Mouse (Mus musculus): ENCODE results near the gene Stpg2.

Gene Stpg2

DNA sequence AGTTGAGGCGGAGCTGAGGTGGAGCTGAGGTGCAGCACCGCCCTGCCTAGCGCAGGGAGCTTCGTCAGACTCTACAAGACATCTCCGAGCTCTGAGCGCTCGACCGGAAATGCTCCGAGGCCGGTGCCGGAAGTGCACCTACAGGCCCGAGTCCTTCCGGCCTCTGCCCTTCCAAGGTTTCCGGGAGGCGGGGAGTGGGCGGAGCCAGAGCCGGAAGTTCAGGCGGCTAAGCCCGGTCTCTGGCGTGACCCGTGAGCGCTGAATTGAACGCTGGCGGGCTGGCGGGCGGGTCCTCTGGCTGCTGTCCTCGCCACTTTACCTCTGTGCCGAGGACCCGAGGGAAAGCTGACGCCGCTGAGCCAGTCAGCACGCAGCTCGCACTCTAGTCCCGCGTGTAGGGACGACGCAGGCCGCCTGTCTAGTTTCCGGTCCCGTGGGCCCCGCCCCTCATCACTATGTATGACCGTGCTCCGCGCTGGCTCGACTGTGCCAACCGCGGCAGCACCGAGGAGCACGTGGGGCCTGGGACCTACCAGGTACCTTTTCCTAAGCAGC is at the start of gene Stpg2:
TSS of gene Stpg2 (plus strand) at position 251 of the 555 bp plus-strand sequence.
- DNase-seq = peak; percentile 88

DNA sequence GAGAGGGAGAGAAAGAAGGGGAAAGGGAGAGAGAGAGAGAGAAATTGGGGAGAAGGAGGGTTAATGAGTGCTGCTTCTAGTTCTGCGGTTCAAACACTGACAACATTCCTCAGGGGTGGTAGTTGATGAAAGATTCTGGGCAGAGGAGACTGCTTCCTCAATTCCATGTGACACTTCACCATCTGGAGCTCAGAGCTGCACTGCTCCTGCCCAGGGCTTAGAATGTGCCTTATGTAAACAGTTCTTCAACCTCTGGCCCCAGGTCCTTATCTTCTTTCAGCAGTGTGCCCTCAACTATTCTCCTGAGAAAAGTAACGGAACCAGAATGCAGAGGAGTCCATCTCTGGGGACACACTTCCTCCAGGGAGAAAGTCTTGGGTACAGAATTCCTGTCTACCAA is 43.3 kb upstream of the Stpg2 start:
- DNase-seq = no peak

DNA sequence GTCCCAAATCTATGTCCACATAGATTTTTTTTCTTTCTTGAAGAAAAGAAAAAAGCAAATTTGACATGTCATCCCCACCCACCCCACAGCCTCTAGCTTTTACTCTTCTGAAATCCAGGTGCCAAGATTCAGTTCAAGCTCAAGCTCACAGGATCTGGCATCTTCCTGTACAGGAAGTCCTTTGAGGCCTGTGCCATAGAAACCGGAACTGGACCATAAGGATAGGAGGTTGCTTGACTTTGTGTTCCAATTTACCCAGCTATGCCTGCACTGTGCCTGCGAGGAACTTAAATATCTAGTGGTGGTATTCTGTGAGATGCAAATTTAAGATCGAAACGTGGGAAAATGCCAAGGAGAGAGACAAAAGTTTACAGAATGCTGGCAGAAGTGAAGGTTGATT is 42.8 kb upstream of the Stpg2 start:
- no peak for DNase-seq

DNA sequence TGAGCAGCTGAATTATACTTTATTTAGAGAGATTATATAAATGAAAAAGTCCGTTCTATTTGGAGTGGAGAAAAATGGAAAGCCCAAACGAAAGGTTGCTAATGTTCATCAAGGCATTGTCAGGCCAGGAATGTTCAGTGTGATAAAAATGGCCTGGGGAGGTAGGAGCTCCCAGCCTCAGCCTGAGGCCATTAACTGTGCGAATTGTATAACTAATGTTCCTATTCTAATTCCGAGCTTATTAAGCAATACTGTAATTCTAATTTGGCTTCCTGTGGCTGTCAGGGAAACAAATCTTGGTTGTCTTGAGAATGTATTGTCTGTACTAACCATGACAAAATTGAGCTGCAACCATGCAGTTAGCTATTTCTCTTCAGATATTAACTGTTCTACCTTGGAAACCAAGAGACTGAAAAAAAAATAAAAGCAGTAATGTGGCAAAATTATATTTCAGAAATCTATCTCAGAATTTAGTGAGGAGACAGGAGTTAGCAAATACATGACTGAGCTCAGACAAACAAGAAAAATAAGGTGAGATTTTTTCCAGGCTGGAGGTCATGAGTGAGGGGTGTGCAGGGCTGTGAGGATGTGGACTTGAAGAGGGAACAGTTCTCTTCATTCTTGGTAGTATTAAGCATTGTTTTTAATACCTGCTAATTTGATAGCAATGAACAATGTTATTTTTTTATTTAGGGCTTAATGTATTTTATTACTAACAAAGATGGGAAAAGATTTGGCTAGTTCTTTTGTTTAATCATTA is 36.8 kb upstream of the Stpg2 start:
- no peak for DNase-seq

DNA sequence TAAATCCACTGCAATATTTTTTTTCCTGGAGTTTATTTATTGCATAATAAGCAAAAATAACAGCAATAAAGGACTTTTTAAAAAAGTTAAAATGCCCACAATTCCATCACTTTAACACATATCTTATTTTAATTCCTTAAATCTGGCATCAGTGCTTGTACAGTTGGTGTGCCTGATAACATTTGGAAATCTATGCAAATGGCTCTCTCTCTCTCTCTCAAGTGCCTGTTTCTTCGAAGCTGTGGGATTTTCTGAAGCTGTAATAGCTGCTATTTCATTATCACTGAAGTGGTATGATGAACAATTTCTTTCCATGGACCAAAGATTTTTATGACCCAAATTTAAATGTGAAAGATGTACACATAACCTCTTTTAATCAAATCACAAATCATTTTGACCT is 35.8 kb upstream of the Stpg2 start:
- DNase-seq = no peak

DNA sequence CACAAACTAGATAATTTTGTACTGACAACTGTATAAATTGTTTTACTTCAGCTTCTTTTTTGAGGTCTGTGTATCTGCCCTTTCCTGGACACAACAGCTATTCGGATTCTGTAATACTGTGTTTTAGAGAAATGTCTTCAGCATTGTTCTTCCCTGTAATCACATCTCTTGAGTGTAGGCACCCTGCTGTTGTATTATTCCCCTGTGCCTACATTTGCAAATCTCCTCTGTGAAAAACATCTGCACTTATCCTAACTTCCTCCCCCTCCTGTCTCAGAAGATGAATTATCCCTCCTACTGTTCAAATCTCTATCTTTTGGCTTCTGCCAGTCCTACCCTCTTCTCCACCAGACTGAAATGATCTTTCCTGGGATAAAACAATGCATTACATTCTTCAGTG is 28.6 kb upstream of the Stpg2 start:
- no peak for DNase-seq

DNA sequence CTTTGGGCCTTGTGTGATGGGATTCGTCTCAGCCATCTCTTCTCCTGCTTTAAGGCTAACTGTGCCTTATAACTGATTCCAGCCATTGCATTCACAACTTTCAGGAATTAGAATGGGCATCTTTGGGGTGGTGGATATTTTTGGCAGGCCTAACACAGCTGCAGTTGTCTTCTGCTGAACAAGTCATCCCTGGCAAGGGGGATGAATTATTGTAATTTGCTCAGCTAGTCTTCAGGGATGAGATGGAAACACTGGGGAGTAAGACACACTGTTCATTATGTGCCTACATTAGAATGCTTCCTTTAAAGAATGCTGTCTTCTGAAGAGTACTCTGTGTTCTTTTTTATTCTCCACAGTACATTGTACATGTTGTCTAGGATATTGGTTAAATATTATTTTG is 14.0 kb upstream of the Stpg2 start:
- DNase-seq = no peak

DNA sequence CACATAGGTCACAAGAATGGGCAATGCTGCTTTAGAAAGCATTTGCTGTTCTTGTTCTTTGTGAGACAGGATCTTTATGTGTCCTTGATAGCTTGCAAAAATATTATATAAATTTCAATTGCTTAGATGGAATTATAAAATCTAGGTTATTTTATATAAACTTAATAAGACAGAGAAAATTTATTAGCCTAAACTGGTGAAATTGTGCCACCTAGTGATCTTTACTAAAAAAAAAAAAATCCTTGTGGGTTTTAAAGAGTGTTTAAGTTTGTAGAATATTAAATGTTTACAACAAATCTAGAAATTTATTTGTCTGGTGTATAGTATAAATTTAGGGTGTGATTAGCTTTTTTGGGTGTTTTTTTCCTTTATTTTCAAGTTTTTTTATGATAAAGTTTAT is 11.6 kb upstream of the Stpg2 start:
- DNase-seq = no peak

DNA sequence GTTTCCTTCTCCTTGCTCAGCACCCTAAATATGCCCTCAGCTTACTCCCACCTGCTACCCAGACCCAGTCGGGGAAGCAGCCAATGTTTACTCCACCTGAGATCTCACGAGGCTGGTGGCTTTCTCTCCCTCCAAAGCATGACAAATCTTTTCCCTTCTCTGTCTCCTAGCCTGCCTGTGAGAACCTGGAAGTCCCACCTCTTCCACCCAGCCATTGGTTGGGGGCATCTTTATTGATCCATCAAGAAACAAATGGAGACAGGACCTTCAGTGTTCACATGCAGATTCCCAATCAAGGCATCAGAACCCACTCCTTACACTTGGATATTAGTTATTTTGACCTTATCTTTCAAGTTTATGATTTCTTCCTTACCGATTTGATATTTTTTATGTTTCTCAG is 7.1 kb upstream of the Stpg2 start:
- DNase-seq = no peak

DNA sequence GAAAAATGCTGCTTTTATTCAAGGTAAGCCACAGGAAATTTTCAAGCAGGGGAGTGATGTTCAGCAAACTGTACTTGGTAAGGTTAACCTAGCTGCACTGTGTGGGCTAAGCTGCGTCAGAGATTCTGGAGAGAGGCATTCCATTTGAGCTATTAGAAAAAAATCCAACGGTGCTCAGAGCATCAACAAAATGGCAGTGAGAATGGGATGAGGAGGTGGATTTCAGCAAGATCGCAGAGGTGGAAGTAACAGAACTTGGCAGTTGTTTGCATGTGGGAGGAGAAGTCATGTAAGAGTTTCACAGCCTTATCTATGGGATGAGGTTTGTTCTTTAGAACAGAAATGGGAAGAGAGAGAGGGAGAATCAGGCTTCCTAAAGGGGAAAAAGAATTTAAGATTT is 5.2 kb upstream of the Stpg2 start:
- DNase-seq = no peak

DNA sequence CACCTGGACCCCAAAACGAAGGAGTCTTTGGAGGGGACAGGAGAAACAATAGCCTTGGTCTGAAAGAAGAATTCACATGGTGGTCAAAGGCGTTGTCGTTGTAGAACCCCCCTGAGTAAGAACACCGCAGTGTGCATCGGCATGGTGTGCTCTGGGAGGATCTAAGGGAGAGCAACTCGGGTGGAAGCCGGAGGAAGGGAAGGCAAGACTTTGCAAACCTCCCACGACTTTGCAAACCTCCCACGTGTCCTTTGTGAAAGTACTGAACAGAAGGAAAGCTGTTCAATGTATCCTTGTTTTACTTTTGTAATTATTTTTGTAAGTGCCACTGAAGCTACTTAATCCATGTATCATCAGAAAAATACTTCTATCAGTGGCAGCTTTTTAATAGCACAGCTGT is 11.5 kb downstream of the Stpg2 start:
- no peak for DNase-seq

DNA sequence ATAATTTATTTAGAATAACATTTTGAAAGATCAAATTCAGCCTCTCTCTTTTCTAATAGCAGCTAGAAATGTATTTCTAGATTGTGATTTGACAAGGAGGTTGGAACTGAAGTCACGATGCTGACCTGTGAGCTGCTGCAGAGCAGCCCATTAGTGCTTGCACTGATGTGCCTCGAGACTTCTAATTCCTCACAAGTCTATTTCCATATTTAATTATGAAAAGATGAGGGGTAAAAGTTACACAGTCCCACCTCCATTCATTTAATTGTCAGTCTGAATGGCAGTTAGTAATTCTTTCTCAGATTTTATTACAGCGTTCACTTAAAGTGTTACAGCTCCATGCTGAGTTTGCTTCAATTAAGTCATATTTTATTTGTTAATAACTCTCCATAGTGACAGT is 19.6 kb downstream of the Stpg2 start:
- DNase-seq = no peak

DNA sequence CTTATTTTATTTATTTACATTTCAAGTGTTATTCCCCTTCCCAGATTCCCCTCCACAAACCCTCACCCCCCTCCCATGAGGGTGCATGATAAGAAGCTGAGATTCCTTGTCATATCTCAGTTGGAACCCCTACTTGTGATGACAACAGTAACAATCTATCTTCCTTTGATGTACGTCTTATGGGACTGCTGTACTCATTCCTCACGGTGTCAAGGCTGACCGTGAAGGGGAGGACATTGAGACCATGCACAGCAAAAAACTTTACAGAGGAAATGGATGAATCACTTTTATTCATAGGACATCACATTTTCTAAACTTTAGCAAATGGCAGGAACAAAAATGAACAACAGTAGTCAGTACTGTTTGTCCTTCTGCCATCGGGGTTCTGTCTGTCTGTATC is 21.3 kb downstream of the Stpg2 start:
- no peak for DNase-seq

DNA sequence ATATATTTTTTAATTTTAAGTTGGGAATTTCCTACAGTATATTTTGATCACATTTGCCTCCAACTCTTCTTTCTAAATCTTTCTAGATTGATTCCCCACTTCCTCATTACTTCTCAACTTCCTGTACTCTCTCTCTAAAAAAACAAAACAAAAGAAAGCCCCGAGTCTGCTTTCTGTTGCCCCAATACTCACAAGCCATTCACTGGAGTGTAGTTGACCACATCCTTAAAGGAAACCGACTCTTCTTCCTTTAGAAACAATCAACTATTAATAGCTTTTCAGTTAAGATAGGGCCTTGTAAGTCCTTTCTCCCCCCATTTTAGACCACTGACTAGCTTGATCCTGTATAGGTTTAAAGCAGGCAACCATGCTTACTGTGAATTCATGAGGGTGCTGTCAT is 39.7 kb downstream of the Stpg2 start:
- no peak for DNase-seq

DNA sequence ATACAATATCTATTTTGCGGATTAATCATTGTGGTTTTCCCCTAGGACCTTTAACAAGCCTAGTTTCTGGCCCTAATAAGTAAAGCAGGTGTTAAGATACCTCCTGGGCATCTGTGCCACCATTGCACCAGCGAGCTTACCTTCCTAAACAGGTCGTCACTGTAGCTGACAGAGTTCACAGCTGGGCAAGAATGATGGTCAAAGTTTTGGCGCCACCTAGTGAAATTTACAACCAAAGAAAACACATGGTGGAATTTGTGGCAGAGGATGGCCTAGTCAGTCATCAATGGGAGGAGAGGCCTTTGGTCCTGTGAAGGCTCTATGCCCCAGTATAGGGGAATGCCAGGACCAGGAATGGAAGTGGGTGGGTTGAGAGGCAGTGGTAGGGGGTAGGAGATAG is 41.0 kb downstream of the Stpg2 start:
- peak in 1 of 2 experiments; percentile 13 for DNase-seq

DNA sequence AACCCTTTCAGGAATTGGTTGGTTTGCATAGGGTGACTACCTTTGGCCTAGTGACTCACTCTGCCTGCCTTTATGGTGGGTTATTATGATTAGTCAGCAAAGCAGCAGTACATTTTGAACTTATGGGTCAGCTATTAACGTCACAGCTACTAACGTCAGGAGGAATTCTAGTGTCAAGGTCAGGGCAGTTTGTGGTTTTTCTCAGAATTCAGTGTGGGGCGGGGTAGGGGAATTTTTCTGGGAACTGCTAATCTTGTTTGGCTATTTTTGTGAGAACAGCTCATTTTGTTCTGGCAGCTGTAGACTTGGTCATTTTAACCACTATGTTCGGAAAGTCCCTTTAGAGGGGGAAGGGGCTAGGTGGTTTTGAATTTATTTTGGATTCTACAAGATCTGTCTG is 56.9 kb downstream of the Stpg2 start:
- DNase-seq = peak in 1 of 2 experiments; percentile 3

DNA sequence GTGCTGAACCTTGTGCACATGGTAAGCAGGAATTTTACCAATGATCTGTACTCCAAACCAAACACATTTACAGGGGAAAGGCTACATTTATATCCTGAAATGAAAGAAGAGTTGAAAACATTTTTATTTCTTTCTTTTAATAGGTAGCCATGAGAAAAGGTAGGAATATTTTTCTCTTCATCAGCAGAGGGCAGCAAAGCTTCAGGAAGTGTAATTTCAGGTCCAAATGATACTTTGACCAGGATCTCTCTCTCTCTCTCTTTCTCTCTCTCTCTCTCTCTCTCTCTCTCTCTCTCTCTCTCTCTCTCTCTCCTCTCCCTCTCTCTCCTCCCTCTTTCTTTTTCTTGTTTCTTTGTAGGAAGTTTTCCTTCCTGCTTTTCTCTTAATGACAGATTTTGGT is 92.4 kb downstream of the Stpg2 start:
- DNase-seq = no peak

DNA sequence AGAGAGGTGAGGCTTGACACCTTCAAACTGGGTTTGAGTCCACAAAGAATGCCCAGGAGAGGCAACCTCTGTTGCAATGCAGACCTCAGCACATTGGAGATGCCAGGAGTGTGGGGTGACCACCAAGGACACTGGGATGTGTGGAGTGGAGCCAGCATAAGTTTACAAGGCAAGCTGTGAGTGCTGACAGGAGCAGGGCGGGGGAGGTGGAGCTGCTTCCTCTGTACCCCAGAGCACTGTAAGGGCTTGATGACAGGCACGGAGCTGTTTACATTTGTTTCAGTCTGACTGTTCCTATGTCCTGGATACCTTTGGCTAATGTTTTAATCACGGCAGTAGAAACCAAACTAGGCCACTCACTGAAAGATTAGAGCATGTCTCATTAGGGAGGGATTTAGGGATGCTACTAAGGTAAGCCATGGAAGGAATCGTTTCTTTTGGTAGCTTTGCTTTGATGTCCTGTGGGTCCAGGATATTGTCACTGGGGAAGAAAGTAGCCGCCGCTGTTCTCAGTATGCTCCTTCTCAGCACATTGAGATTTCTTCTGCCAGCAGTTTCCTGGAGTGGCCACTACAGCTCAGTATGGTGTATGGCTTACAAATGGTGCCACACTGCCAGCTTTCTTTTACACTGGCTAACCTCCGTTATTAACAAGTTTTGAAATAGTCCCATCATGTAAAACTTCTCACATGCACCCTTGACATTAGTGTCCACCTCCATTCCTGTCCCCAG is 102.8 kb downstream of the Stpg2 start:
- no peak for DNase-seq

DNA sequence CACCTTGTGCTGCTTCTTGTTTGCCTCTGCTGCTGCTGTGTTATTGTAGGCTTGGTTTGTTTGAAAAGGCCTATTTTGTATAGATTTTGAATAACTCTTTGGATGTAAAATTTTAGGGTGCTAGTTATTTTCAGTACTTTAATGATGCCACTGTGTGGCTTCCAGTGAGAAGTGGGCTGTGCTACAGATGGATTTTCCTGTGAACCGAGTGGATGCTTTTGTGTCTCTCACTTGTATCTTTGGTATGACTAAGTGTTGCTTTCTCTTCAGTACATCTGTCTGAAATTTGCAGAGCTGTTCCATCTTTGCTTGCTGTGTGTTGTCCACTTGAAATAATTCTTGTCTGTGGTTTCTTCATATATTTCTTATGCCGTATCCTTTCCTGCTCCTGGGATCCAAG is 106.2 kb downstream of the Stpg2 start:
- DNase-seq = no peak

DNA sequence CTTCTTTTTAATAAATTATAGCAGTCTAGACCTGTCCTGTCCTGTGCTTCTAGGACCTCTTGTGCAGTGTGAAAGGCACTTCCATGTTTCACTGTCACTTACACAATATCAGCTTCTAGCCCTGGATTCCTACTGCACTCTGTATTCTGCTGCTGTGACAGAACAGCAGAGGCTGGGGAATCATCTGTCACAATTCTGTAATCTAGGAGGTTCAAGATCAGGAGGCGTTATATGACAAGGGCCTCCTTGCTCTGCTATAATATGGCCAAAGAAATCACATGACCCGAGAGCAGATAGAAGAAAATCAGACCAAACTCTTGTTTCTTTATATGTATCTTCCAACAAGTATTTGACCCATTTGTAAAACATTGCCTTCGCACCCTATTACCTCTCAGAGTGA is 175.0 kb downstream of the Stpg2 start:
- DNase-seq = no peak

DNA sequence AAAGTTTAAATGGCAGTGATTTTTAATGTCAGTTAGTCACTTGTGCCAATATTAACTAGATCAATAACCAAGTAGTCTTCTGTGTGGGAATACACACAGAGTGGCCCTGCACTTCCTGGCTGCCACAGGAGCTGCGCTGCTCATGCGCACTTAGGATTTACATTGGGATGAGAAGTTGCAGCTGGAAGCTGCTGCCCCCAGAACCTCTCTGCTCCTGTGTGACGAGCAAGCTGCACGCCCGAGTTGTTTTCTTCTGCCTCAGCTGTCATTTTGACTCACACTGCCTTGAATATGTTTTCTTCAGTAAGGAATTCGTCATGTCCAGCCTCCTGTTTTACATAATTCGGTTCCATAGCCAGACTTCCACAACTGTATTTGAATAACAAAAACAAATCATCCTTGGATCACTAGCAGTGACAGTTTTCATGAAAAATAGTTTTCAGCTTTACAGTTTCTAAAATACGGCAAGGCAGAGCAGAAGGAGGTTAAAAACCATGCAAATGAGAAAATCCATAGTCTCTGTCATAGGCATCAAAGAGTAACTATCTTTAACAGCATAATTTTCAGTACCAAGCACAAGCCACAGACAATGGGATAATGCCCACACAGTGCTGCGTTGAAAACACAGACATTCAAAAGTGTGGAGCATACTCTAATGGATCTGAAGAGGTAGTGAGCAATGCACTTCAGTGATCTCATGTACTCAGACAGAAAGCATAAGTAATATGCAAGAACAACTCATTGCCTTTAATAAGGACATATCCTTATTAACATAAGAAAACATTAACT is 191.8 kb downstream of the Stpg2 start:
- no peak for DNase-seq

DNA sequence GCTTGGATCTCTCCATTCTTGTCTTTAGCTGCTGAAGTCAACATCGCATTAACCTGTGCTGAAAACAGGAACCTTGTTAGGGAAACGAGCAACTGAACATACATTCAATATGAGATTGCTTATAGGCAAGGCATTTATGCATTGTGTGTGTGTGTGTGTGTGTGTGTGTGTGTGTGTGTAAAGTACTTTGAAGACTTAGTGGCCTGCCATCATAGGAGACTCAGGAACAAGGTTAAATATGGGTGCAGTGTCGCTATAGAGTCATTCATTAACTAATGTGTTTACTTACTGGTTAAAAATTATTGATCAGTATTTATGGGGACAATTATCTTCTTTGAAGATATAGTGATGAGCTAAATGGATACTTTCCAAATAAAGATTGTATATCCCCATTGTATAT is 199.2 kb downstream of the Stpg2 start:
- DNase-seq = no peak

DNA sequence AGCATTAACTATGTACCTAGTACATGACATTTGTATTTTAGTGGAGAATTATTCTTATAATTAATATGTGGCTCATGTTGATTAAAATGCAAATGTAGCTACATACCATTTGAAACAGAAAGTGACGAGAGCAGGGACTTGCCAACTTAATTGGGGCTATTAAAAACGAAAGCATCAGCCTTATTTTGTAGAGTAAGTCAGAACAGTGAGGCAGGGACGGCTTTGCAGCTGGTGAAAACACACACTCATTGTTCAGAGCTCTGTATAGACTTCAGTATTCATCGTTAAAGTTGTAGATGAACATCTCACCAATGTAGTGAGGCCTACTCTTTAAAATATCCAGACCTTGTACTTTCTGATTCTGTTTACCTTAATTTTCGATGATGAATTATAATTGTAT is 213.6 kb downstream of the Stpg2 start:
- DNase-seq = no peak

DNA sequence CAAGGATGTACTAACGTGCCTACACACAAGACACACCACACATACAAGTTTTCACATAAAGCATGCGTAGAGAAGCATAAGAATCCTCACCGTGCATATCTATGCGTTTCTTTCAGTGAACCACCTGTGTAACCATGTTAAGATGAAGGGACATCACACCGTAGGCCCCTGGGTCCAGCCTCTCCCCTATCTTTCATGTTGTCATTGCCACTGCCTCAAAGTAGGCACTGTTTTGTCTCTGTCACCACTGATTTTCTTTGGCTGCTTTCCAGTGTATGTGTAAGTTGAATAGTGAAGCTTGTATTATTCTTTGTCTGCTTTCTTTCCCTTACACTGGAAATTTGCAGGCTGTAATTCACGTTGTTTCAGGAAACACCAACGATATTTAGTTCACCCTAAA is 236.7 kb downstream of the Stpg2 start:
- no peak for DNase-seq

Measured in kidney, adult 8-10 months (tissue).